Mouse (Mus musculus) forebrain, embryonic 11.5 days (tissue): ENCODE measurements around the gene Lrrc4b. TPM values are rescaled to one million over a fixed set of nuclear protein-coding genes. Genes with fewer than 3 reads are reported as not detected.

Source experiments
- ATAC-seq: fragments of 200-750 bp; cut with Nextera tagmentation; replicated peaks from 2 replicates; pipeline ENCODE4 v1.8.0; 2017; ENCODE audit warnings: moderate TSS enrichment; ENCODE audit not compliant: low FRiP score
- DNase-seq: peaks from one replicate; pipeline ENCODE4 v3.0.0-alpha.2; 2017; ENCODE audit warnings: low spot score
- H3K27ac ChIP-seq: fragments of 300-500 bp; sonication (generic); 2 replicates; pipeline ENCODE4 v1.5.1; 2014; ENCODE audit warnings: low read depth, low read length
- H3K27me3 ChIP-seq: fragments of 300-500 bp; sonication (generic); 2 replicates; pipeline ENCODE4 v1.6.1; 2014; ENCODE audit warnings: mild to moderate bottlenecking, low read length, mixed read lengths; ENCODE audit not compliant: control insufficient read depth, insufficient read depth
- H3K36me3 ChIP-seq: fragments of 300-500 bp; sonication (generic); 2 replicates; pipeline ENCODE4 v1.6.1; 2014; ENCODE audit warnings: mild to moderate bottlenecking, low read length, moderate library complexity, mixed read lengths; ENCODE audit not compliant: control insufficient read depth, insufficient read depth
- H3K4me1 ChIP-seq: fragments of 300-500 bp; sonication (generic); replicated peaks from 2 replicates; pipeline ENCODE4 v1.6.1; 2014; ENCODE audit warnings: low read length, mixed read lengths; ENCODE audit not compliant: control insufficient read depth, insufficient read depth
- H3K4me2 ChIP-seq: fragments of 300-500 bp; sonication (generic); 2 replicates; pipeline ENCODE4 v1.6.1; 2014; ENCODE audit warnings: low read depth, mild to moderate bottlenecking, low read length, moderate library complexity, mixed read lengths; ENCODE audit not compliant: severe bottlenecking
- H3K4me3 ChIP-seq: fragments of 300-500 bp; sonication (generic); 2 replicates; pipeline ENCODE4 v1.5.1; 2014; ENCODE audit warnings: low read depth, low read length
- H3K9ac ChIP-seq: fragments of 300-500 bp; sonication (generic); 2 replicates; pipeline ENCODE4 v1.6.1; 2014; ENCODE audit warnings: low read length
- H3K9me3 ChIP-seq: fragments of 300-500 bp; sonication (generic); 2 replicates; pipeline ENCODE4 v1.6.1; 2016; ENCODE audit warnings: low read length, mixed read lengths; ENCODE audit not compliant: control insufficient read depth
- WGBS: fragments of 180-500 bp; shearing (Covaris S2); extraction: QIAGEN DNeasy Blood & Tissue Kit; methylation state at CpG from one replicate; pipeline ENCODE4 v1.1.7; 2014; 5-methylcytosine and 5-hydroxymethylcytosine counted together
- polyA plus RNA-seq: library from polyadenylated mRNA; unstranded; fragments of >200 nt; fragmentation: Nextera tagmentation; extraction: Ambion mirVana; gene quantifications from 2 replicates; pipeline ENCODE4 v1.2.1, GENCODE M21; 2014

The Lrrc4b gene
- polyA plus RNA-seq, 1 experiment from 2014 or later, result 8.2 TPM

DNA sequence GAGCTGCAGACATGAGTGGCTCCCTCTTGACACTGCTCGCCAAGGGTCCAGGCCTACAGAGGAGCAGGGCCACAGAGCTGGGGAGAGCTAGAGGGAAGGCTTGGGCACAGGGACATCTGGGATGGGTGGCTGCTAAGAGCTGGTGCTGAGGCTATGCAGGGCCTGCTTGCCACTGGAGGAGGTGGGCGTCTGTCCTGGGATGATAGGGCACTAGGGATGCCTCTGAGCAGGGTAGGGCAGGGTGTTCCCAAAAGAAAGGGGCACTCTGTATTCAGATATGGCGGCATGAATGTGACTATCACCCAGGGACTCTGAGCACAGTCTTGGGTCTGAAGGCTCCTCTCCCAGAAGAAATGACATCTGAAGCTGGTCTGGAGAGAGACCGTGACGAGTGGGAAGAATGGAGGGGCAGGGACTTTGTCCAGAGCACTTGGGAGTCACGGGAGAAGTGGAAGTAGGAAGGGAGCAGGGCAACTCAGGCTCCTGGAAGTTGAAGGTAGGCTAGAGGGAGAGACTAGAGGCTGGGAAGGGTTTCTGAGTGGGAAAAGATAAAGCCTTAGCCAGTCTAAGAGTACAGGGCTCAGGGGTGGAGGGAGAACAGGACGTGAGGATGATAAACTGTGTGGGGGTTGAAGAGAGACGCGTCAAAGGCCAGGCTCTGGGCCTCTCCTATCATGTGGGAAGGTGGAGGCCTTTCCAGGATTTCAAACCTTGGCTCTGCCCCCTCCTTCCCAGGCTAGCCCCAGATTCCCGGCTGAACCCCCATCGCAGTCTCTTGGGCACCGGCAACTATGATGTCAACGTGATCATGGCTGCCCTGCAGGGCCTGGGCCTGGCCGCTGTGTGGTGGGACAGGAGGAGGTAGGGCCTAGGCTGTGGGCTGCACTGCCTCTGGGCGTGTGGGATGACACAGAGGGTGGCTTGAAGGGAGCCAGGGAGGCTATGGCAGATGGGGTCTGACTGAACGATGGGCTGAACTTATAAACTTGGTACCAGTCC is 41.2 kb downstream of the Lrrc4b start:
- peaks cover 19% of the 10 kb centered on the region for H3K4me1 ChIP-seq
- no peak overlapping the region for H3K4me2 ChIP-seq
- H3K36me3 ChIP-seq, result no peaks in the 10 kb centered on the region
- H3K9ac ChIP-seq, result no peak overlapping the region
- H3K9me3 ChIP-seq, result no peaks in the 10 kb centered on the region
- H3K4me3 ChIP-seq, result no peak overlapping the region
- DNase-seq (peak; percentile 54), ATAC-seq (no peak)
- 85% methylated on average over 16 of the region's 16 CpGs for WGBS
- 0 out of 2 replicates have a peak overlapping the region, but pooled peaks have one; percentile 87 for H3K27ac ChIP-seq
- no peaks in the 10 kb centered on the region for H3K27me3 ChIP-seq

- Histone ChIP-seq H3K27ac (no peak overlapping the region), H3K4me1 (peaks cover 22% of the 10 kb centered on the region), H3K4me2 (no peak overlapping the region), H3K9me3 (no peaks in the 10 kb centered on the region), H3K4me3 (no peak overlapping the region), H3K9ac (no peak overlapping the region), H3K36me3 (no peaks in the 10 kb centered on the region), H3K27me3 (no peaks in the 10 kb centered on the region)
- ATAC-seq (no peak), DNase-seq (peak; percentile 47)
- WGBS, result 87% methylated on average over 16 of the region's 16 CpGs
Measured at GRCm38 (mm10) chr7:44470696-44471612, 42.1 kb downstream of the Lrrc4b start.

DNA sequence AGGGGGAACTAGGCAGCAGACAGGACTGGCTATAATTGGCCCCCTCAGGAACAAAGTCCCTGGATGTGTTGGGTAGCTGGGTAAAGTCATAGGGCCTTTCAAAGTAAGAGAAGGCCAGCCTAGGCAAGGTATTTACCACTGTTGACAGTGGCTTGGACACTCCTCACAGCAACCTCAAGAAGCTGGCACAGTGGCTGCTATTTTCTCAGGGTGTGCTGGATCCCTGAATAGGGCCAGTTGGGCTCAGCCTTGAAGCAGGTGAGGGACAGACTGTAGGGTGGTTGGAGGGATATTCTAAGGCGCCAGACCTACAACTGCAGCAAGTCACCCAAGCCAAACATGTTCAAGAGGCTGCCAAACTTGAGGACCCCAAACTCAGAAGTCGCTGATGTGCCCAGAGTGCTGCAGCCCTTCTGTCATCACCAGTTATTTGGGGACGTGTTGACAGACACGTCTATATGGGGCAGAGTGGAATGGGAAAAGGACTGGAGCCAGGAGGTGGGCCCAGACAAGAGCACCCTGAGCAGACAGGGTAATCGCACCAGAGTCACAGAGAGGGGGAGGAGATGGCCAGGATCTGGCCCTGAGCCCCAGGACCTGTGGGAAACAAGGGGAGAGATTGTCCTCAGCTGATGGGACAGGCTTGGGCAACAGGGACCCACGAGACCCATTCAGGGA is 43.2 kb downstream of the Lrrc4b start:
- no peak overlapping the region for H3K27ac ChIP-seq
- 51% methylated on average over 6 of the region's 6 CpGs for WGBS

GRCm38 (mm10) chr7:44472558-44472885 is 43.7 kb downstream of the Lrrc4b start:
- WGBS, result 17% methylated on average over 1 of the region's 1 CpGs
- H3K27ac ChIP-seq, result no peak overlapping the region
- H3K27me3 ChIP-seq, result no peaks in the 10 kb centered on the region
- DNase-seq (no peak), ATAC-seq (no peak)
- no peak overlapping the region for H3K9ac ChIP-seq
- no peaks in the 10 kb centered on the region for H3K9me3 ChIP-seq
- peaks cover 22% of the 10 kb centered on the region for H3K4me1 ChIP-seq
- no peaks in the 10 kb centered on the region for H3K36me3 ChIP-seq
- no peak overlapping the region for H3K4me3 ChIP-seq
- no peak overlapping the region for H3K4me2 ChIP-seq

More for the DNA sequence above, 43.2 kb downstream of the Lrrc4b start:
- no peak overlapping the region for H3K4me3 ChIP-seq
- no peak overlapping the region for H3K4me2 ChIP-seq
- no peaks in the 10 kb centered on the region for H3K9me3 ChIP-seq
- peak; percentile 49 for DNase-seq
- no peaks in the 10 kb centered on the region for H3K27me3 ChIP-seq
- ATAC-seq, result no peak
- no peak overlapping the region for H3K9ac ChIP-seq
- no peaks in the 10 kb centered on the region for H3K36me3 ChIP-seq
- H3K4me1 ChIP-seq, result peaks cover 22% of the 10 kb centered on the region

- Histone ChIP-seq H3K9ac (no peak overlapping the region), H3K27me3 (0 out of 2 replicates have a peak, but pooled peaks cover 2% of the 10 kb centered on the region), H3K27ac (no peak overlapping the region), H3K36me3 (no peaks in the 10 kb centered on the region), H3K4me3 (no peak overlapping the region), H3K9me3 (no peaks in the 10 kb centered on the region), H3K4me1 (peaks cover 22% of the 10 kb centered on the region), H3K4me2 (no peak overlapping the region)
- DNase-seq (peak; percentile 52), ATAC-seq (no peak)
- WGBS, result 66% methylated on average over 9 of the region's 9 CpGs
Measured at GRCm38 (mm10) chr7:44472961-44473646, 44.3 kb downstream of the Lrrc4b start.

DNA sequence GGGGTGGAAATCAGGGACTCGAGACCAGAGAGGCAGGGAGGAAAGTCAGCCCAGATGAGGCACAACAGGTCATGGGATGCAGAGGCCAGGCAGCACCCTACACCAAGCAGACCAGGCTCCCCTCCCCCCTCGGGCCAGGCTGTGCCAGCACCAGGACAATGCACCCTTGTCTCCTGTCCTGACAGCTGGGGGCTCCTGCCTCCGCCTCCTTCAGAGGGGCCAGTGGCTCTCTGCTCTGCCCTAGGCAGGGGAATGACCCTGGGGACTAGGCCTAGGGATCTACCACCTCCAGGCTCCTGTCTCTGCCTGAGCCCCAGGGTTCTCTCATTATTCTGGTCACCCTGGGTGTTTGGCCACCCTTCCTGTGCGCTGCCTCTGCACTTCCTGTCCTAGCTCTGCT is 45.6 kb downstream of the Lrrc4b start:
- ATAC-seq (peak; percentile 72), DNase-seq (peak; percentile 69)
- H3K4me2 ChIP-seq, result peak overlapping the region; percentile 15; the same call in 1 of the 2 replicates
- peaks cover 17% of the 10 kb centered on the region for H3K4me1 ChIP-seq
- H3K27me3 ChIP-seq, result 0 out of 2 replicates have a peak, but pooled peaks cover 2% of the 10 kb centered on the region
- H3K4me3 ChIP-seq, result no peak overlapping the region
- no peaks in the 10 kb centered on the region for H3K36me3 ChIP-seq
- 19% methylated on average over 4 of the region's 4 CpGs for WGBS
- peak overlapping the region; percentile 39; the same call in 1 of the 2 replicates for H3K9ac ChIP-seq
- no peak overlapping the region for H3K27ac ChIP-seq
- H3K9me3 ChIP-seq, result no peaks in the 10 kb centered on the region

DNA sequence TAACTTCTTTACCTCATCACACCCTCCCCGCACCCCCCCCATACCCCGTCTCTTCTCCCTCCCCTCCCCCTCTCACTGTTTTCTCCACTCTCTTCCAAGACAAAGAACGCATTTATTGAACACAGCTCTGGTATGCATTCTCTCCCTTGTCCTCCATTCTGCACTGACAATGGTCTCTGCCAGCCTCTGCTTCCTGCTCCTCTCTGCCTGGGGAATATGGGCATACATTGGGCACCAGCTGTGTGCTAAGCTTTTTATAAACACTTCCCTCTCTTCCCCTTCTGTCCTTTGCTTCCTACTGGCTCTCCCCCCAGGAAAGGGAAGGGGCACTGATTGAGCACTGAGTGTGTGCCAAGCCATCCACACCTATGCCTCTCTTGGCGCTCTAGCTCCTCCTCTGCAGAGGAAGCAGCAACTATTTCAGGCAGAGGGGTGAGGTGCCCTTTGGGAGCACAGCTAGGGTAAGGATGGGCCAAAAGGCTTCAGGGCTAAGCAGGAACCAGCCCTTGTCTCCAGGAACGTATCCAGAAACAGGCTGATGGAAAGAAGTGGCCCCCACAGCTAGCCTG is 46.3 kb downstream of the Lrrc4b start:
- Histone ChIP-seq H3K4me2 (no peak overlapping the region), H3K27ac (no peak overlapping the region), H3K4me1 (peaks cover 17% of the 10 kb centered on the region), H3K9ac (no peak overlapping the region), H3K9me3 (no peaks in the 10 kb centered on the region), H3K36me3 (no peaks in the 10 kb centered on the region), H3K4me3 (no peak overlapping the region), H3K27me3 (0 out of 2 replicates have a peak, but pooled peaks cover 2% of the 10 kb centered on the region)
- DNase-seq (peak; percentile 48), ATAC-seq (no peak)
- WGBS, result 31% methylated on average over 5 of the region's 5 CpGs
